Mouse (Mus musculus) heart, adult 2 months (tissue): ENCODE data around the gene Calu.

Experiments
- CTCF ChIP-seq: fragments of 200-600 bp; IDR thresholded peaks from 2 replicates; pipeline ENCODE4 v1.8.1; 2022; ENCODE audit warnings: antibody characterized with exemption, mild to moderate bottlenecking, moderate library complexity
- EP300 ChIP-seq: fragments of 200-500 bp; IDR thresholded peaks from 2 replicates; pipeline ENCODE4 v1.6.1; 2011; ENCODE audit warnings: low read depth, low read length, control low read depth; ENCODE audit not compliant: insufficient read depth

- TF ChIP-seq EP300 (no peak), CTCF (no peak)
Measured at GRCm38 (mm10) chr6:29394286-29394685, 46.4 kb downstream of the Calu start.
